Mouse (Mus musculus) splenic B cell, adult 2 months (primary cell): ENCODE data around the gene Gm28038.

ENCODE experiments used
- DNase-seq: peaks from one replicate; pipeline ENCODE4 v3.0.0-alpha.2; 2011; ENCODE audit warnings: low read depth, low spot score
- H3K27me3 ChIP-seq: 2 replicates; pipeline ENCODE4 v1.6.1; 2012; ENCODE audit warnings: mild to moderate bottlenecking, low read length, moderate library complexity, mixed read lengths; ENCODE audit not compliant: control insufficient read depth, poor library complexity, insufficient read depth, severe bottlenecking
- H3K36me3 ChIP-seq: 2 replicates; pipeline ENCODE4 v1.6.1; 2012; ENCODE audit warnings: mild to moderate bottlenecking, low read length, moderate library complexity, mixed read lengths; ENCODE audit not compliant: control insufficient read depth, poor library complexity, insufficient read depth, severe bottlenecking

Gene Gm28038

DNA sequence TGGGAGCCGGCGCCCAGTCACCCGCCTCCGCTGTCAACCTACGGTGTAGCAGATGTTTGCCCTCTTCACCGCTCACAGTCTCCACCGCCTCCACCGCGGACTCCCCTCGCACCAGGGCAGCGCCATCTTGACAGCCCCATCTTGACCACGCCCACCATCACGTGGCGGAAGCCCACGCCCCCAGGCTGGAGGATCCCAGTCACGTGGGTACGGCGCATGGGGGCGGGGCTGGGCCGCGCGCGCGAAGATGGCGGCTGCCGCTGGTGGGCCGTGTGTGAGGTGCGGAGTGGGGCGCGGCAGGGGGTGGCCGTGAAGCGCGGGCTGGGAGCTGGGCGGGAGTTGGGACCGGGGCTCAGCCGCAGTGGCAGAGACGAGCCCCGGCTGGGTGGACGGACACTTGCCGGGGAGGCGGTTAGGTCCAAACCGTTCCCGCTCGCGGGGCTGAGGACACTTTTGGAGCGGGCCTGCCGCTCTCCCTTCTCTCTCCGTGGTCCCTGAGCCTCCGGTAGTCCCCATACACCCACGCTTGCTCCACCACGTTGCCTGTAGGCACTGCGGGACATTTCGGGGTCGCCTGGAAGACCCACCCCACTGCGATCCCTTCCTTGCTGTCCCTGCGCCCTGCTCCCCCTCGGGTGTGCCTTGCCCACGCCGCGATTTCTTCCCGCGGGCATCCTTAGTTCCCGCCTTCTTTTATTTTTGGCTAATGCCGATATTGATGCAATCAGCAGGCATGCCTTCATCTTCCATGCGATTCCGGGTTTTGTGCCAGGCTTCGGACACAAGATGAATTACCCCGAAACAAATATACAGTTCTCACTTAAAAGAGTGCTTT lies 5.6 kb downstream of the Gm28038 start, which contains the start of the genes Dolk and Nup188:
Gene Dolk, minus strand, starts transcription at position 143 of the 835 bp plus-strand sequence.
Gene Nup188, plus strand, starts transcription at position 206 of the 835 bp plus-strand sequence.
- no peaks in the 10 kb centered on the region for H3K36me3 ChIP-seq
- peak; percentile 97 for DNase-seq
- no peaks in the 10 kb centered on the region for H3K27me3 ChIP-seq

DNA sequence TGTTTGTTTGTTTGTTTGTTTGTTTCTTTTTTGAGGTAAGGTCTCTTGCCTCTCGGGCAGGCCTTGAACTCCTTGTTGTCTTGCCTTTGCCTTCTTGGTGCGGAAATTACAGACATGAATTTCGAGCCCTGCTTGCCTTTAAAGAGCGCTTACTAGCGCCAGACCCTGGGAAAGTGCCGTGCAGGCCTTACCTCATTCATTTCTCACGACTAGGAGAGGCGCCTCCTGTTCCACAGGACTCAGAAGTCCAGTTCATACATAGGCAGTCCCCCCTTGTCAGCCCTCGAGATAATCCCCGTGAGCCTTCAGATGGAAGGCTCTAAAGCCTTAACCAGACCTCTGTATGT lies 6.2 kb downstream of the Gm28038 start:
- DNase-seq, result peak; percentile 14
- H3K36me3 ChIP-seq, result no peaks in the 10 kb centered on the region
- no peaks in the 10 kb centered on the region for H3K27me3 ChIP-seq

DNA sequence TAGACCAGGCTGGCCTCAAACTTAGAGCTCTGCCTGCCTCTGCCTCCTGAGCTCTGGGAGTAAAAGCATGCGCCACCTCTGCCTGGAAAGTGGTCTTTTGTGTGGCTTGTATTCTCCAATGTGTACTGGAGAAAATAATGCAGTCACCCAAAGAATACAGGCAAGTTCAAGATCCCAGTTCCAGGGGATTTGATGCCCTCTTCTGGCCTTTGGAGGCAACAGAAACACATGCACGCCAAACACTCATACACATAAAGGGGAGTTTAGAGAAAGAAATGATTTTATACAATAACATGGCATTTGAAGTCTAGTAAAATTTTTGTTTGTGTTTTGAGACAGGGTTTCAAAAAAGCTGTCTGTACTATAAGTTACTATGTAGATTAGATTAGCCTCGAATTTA lies 18.7 kb downstream of the Gm28038 start:
- peaks cover 13% of the 10 kb centered on the region for H3K36me3 ChIP-seq
- peak; percentile 13 for DNase-seq

DNA sequence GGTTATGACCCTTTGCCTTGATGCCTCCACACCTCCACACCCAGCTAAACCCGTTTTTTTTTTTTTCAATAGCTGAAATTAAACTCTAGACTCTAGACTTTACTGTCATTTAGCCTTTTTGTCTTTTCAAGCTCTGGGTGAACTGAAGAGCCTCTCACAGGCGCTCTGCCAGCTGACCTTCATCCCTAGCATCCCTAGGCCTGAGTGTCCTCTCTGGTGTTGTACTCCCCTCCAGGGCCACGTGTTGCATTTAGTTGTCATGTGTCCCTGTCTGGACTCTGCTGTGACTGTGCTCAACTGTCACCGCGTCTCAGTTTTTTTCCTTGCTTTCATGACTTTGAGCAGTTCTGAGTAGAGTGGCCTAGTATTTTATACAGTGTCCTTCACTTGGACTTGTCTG lies 19.1 kb downstream of the Gm28038 start:
- H3K36me3 ChIP-seq, result peaks cover 14% of the 10 kb centered on the region
- no peak for DNase-seq
- H3K27me3 ChIP-seq, result no peaks in the 10 kb centered on the region

More for the DNA sequence above, 18.7 kb downstream of the Gm28038 start:
- no peaks in the 10 kb centered on the region for H3K27me3 ChIP-seq

DNA sequence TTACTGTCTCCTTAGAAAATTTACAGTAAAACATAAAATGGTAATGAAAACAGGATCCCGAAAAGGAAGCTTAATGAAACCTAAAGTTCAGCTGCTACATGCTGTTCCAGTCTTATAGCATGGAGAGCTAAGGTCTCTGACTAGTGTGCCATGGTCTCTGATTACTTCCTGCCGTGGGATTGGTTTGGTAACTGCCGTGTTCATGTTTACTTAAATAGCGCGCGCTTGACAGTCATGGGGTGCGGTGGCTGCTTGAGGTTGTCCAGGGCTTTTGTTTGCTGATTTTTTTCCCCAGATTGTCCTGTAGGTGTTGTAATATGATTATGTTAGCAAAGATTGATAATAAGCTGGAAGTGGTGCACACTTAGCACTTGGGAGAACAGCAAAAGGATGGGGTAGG lies 25.2 kb downstream of the Gm28038 start:
- H3K27me3 ChIP-seq, result no peaks in the 10 kb centered on the region
- peaks cover 19% of the 10 kb centered on the region for H3K36me3 ChIP-seq
- no peak for DNase-seq

DNA sequence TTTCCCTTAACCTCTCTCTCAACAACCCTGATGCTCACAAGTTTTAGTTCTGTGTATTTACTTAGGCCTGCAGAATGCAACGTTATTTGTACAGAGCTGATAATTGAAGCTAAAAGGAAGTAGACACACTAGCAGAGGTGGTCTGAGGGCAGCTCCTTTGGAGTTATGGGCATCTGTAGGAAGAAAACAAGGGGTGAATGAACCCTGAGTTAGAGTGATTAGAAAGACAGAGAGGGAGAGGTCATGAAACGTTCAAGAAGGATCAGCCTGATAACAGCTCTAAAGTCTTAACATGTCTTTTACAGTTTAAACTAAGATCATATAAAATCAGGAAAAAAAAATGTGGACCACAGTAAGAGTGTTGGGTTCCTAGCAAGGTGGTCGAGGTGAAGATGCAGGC lies 28.5 kb downstream of the Gm28038 start:
- no peaks in the 10 kb centered on the region for H3K27me3 ChIP-seq
- peaks cover 22% of the 10 kb centered on the region for H3K36me3 ChIP-seq
- no peak for DNase-seq

DNA sequence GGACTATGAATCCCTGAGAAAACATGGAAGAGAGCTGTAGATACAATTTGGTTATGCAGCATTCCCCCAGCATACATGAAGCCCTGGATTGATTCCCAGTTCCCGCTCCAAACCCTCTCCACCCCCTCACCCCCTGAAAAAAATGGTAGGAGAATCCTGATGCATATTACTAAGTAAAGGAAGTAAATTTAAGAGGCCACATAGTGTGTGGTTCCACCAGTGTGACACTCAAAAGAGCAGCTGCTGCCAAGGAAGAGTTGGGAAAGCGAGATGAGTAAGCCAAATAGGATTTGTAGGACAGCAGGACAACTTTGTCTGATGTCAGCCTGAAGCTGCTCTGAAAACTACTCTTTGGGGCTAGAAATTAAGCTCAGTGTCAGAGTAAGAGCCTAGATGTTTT lies 30.6 kb downstream of the Gm28038 start:
- peaks cover 21% of the 10 kb centered on the region for H3K36me3 ChIP-seq
- H3K27me3 ChIP-seq, result no peaks in the 10 kb centered on the region
- DNase-seq, result no peak

DNA sequence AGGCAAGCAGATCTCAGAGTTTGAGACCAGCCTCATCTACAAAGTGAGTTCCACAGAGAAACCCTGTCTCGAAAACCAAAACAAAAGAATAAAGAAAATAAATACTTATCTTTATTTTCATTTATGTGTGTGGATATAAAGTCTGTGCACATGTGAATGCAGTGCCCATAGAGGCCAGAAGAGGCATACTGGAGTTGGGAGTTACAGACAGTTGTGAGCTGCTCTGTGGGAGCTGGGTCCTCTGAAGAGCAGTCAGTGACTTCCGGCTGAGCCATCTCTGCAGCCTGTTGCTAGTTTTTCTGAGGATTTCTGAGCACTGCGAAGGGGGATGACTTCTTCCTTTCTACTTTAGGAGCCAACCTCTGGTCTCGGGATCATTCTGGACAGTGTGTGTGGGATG lies 35.3 kb downstream of the Gm28038 start:
- peak; percentile 11 for DNase-seq
- H3K36me3 ChIP-seq, result peaks cover 14% of the 10 kb centered on the region
- no peaks in the 10 kb centered on the region for H3K27me3 ChIP-seq

DNA sequence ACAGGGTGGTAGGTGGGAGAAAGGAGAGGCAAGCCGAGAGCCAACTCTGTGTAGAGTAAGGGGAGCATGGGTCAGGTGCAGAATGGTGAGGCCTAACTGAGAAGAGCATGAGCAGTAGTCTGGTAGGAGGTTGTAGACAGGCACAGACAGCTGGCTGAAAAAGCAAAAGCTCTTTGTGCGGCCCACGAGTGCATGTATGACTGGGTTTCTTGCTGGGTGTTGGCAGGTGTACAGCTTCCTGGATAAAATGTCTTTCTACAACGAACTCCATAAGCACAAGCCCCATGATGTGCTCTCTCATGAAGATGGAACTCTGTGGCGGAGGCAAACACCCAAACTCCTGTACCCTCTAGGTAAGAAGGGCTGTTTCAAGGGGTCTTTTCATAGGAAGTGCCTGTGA lies 36.1 kb downstream of the Gm28038 start:
- no peaks in the 10 kb centered on the region for H3K27me3 ChIP-seq
- DNase-seq, result no peak
- H3K36me3 ChIP-seq, result peaks cover 12% of the 10 kb centered on the region

DNA sequence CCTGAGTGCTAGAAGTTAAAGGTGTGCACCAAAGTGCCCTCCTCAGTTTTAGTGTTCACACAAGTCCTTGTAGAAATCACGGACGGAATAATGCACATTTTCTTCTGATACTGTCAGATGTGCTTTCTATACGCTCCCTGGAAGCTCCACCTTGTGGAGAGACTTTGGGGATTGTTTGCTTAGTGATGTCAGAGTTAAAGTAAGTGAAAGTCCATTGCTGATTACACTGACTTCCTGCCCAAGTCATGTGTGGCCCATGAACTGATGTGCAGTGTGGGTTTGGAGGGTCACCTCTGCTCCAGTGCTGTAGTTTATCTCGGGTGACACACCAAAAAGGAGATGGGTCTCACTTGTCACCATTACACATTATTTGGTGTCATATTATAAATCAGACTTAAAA lies 38.4 kb downstream of the Gm28038 start:
- DNase-seq, result no peak
- Histone ChIP-seq H3K36me3 (peaks cover 13% of the 10 kb centered on the region), H3K27me3 (no peaks in the 10 kb centered on the region)

DNA sequence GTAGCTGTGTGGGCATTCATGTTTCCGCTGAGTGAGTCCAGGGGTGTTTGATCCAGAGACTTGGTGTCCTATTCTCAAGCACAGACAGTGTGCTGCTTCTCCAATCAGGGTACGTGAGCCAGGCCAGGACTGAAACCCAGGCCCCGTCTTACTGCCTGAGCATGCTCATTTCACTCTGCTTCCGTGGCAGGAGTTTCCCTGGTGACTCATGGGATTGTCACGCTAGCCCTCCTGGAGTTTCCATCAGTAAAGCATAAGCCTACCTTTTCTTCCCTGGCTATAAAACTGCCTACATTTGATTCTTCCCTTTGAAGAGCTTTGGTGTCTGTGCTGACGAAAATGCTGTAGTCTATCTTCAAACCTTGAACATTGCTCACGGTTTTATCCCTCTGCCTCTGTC lies 42.3 kb downstream of the Gm28038 start:
- no peaks in the 10 kb centered on the region for H3K27me3 ChIP-seq
- no peak for DNase-seq
- H3K36me3 ChIP-seq, result peaks cover 11% of the 10 kb centered on the region

DNA sequence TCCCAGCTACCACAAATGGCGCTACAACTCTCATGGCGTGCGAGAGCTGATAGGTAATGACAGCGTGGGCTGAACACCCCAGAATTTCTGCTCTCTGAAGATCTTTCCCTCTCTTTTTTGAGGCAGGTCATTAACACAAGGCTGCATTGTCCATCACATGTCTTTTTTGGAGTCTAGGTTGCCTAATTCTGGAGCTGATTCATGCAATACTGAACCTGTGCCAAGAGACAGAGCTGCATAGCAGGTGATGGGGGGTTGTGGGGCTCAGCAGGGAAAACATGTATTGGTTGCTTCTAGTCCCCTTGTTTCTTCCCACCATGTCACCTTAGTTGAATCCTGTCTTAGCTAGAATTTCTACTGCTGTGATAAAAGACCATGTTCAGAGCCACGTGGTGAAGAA lies 44.5 kb downstream of the Gm28038 start:
- no peak for DNase-seq
- Histone ChIP-seq H3K36me3 (peaks cover 14% of the 10 kb centered on the region), H3K27me3 (no peaks in the 10 kb centered on the region)

DNA sequence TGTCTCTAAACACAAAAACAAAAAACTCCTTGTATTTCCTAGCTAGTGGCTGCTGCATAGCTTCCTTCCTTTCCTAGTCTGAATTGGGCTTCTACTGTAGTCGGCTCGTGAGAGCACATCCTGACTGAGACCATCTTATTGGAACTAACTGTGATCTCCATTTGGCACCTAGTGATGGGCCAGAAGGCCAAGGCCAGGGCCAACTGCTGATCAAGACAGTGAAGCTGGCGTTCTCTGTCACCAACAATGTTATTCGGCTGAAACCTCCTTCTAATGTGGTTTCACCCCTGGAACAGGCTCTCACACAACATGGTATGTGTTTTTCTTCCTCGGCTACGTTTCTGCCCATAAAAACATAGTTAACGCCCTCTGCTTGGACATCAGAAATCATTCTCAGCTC lies 46.4 kb downstream of the Gm28038 start:
- Histone ChIP-seq H3K36me3 (peaks cover 11% of the 10 kb centered on the region), H3K27me3 (no peaks in the 10 kb centered on the region)
- no peak for DNase-seq

DNA sequence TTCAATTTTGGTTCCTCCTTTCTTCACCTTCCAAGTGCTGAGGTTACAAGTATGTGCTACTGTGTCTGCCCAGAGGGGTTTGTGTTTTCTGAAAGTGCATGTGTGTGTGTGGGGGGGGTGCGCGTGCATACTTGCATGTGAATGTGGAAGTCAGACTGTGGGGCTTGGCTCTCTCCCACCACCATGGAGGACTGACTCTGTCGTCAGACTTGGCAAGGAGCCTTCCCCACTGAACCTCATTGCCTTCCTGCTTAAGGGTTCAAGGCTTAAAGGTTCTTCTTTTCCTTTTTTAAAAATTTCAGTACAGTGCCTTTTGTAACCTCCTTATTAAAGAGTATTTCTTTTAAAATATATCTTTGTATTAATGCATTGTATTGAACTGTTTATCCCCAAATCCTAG lies 47.9 kb downstream of the Gm28038 start:
- no peaks in the 10 kb centered on the region for H3K27me3 ChIP-seq
- no peak for DNase-seq
- H3K36me3 ChIP-seq, result peaks cover 8% of the 10 kb centered on the region

DNA sequence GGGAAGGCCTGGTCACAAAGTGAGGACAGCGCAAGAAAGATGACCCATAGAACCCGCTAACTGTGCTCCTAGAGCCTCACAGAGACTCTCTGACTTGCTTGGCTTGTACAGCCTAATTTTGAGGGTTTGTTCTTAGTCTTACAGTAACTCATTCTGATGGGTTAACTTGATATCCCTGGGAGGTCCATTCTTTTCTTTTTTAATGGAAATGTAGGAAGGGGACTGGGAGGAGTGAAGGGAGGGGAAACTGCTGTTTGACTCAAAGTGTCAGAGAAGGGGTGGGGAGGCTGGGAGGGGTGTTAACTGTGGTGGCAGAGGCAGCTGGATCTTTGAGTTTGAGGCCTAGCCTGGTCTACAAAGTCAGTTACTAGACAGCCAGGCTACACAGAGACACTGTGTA lies 54.5 kb downstream of the Gm28038 start:
- Histone ChIP-seq H3K27me3 (no peaks in the 10 kb centered on the region), H3K36me3 (peaks cover 12% of the 10 kb centered on the region)
- no peak for DNase-seq
